Mouse (Mus musculus) stomach, postnatal 0 days (tissue): ENCODE measurements around the gene Tmem121b.

Experiments
- CTCF ChIP-seq: IDR thresholded peaks from 2 replicates; pipeline ENCODE4 v1.5.1; 2016; ENCODE audit warnings: antibody characterized with exemption, low read depth, mild to moderate bottlenecking, moderate library complexity
- EP300 ChIP-seq: optimal IDR thresholded peaks from 2 replicates; pipeline ENCODE3; 2016; ENCODE audit warnings: antibody characterized with exemption

GRCm38 (mm10) chr6:120462251-120462650 is 31.4 kb downstream of the Tmem121b start:
- TF ChIP-seq CTCF (no peak), EP300 (no peak)
